Mouse (Mus musculus) limb, embryonic 12.5 days (tissue): ENCODE measurements around the gene Rnf34. TPM values are rescaled to one million over a fixed set of nuclear protein-coding genes. Genes with fewer than 3 reads are reported as not detected.

Experiments
- ATAC-seq: fragments of 200-750 bp; cut with Nextera tagmentation; 2 replicates; pipeline ENCODE4 v1.8.0; 2017; ENCODE audit warnings: low read depth, moderate TSS enrichment; ENCODE audit not compliant: insufficient number of reproducible peaks, insufficient read depth, low FRiP score, low TSS enrichment
- H3K27ac ChIP-seq: fragments of 300-500 bp; sonication (generic); 2 replicates; pipeline ENCODE4 v1.5.1; 2016; ENCODE audit warnings: mild to moderate bottlenecking, moderate library complexity
- H3K27me3 ChIP-seq: fragments of 300-500 bp; sonication (generic); 2 replicates; pipeline ENCODE4 v1.6.1; 2016; ENCODE audit warnings: mild to moderate bottlenecking, moderate library complexity
- H3K36me3 ChIP-seq: fragments of 300-500 bp; sonication (generic); 2 replicates; pipeline ENCODE4 v1.6.1; 2016; ENCODE audit warnings: mild to moderate bottlenecking, moderate library complexity
- H3K4me1 ChIP-seq: fragments of 300-500 bp; sonication (generic); replicated peaks from 2 replicates; pipeline ENCODE4 v1.6.1; 2016
- H3K4me2 ChIP-seq: fragments of 300-500 bp; sonication (generic); 2 replicates; pipeline ENCODE4 v1.6.1; 2016; ENCODE audit warnings: mild to moderate bottlenecking, moderate library complexity
- H3K4me3 ChIP-seq: fragments of 300-500 bp; sonication (generic); replicated peaks from 2 replicates; pipeline ENCODE4 v1.5.1; 2016; ENCODE audit warnings: mild to moderate bottlenecking
- H3K9ac ChIP-seq: fragments of 300-500 bp; sonication (generic); replicated peaks from 2 replicates; pipeline ENCODE4 v1.6.1; 2016; ENCODE audit warnings: mild to moderate bottlenecking, moderate library complexity
- H3K9me3 ChIP-seq: fragments of 300-500 bp; sonication (generic); 2 replicates; pipeline ENCODE4 v1.6.1; 2016; ENCODE audit warnings: mild to moderate bottlenecking, moderate library complexity
- WGBS: fragments of 180-500 bp; shearing (Covaris S2); methylation state at CpG from one replicate; pipeline ENCODE4 v1.1.7; 2016; 5-methylcytosine and 5-hydroxymethylcytosine counted together
- polyA plus RNA-seq: library from polyadenylated mRNA; unstranded; fragments of >200 nt; fragmentation: Nextera tagmentation; extraction: Ambion mirVana; gene quantifications from 2 replicates; pipeline ENCODE4 v1.2.1, GENCODE M21; 2016

The Rnf34 gene
- polyA plus RNA-seq, 1 experiment from 2014 or later, result 45.1 TPM

GRCm38 (mm10) chr5:122823976-122824375 is 25.9 kb upstream of the Rnf34 start:
- Histone ChIP-seq H3K4me1 (peaks cover 10% of the 10 kb centered on the region), H3K27me3 (no peaks in the 10 kb centered on the region), H3K36me3 (peaks cover 6% of the 10 kb centered on the region), H3K9me3 (no peaks in the 10 kb centered on the region), H3K4me3 (no peak overlapping the region), H3K27ac (no peak overlapping the region), H3K4me2 (no peak overlapping the region), H3K9ac (no peak overlapping the region)
- WGBS, result 70% methylated on average over 1 of the region's 1 CpGs
- no peak for ATAC-seq

GRCm38 (mm10) chr5:122824450-122824849 is 25.4 kb upstream of the Rnf34 start:
- ATAC-seq, result no peak
- no peaks in the 10 kb centered on the region for H3K9me3 ChIP-seq
- H3K4me1 ChIP-seq, result peaks cover 8% of the 10 kb centered on the region
- no peaks in the 10 kb centered on the region for H3K27me3 ChIP-seq
- 66% methylated on average over 6 of the region's 6 CpGs for WGBS
- H3K9ac ChIP-seq, result no peak overlapping the region
- H3K36me3 ChIP-seq, result peaks cover 2% of the 10 kb centered on the region
- H3K4me2 ChIP-seq, result no peak overlapping the region
- H3K4me3 ChIP-seq, result no peak overlapping the region
- H3K27ac ChIP-seq, result no peak overlapping the region

- no peak overlapping the region for H3K27ac ChIP-seq
- 82% methylated on average over 8 of the region's 8 CpGs for WGBS
- no peaks in the 10 kb centered on the region for H3K36me3 ChIP-seq
- no peaks in the 10 kb centered on the region for H3K9me3 ChIP-seq
- no peak for ATAC-seq
- H3K27me3 ChIP-seq, result no peaks in the 10 kb centered on the region
- no peak overlapping the region for H3K4me2 ChIP-seq
- peaks cover 3% of the 10 kb centered on the region for H3K4me1 ChIP-seq
- H3K9ac ChIP-seq, result no peak overlapping the region
- H3K4me3 ChIP-seq, result no peak overlapping the region
Observed at GRCm38 (mm10) chr5:122825099-122825498, 24.7 kb upstream of the Rnf34 start.

GRCm38 (mm10) chr5:122832536-122832935 is 17.3 kb upstream of the Rnf34 start:
- Histone ChIP-seq H3K27ac (no peak overlapping the region), H3K4me3 (no peak overlapping the region), H3K36me3 (no peaks in the 10 kb centered on the region), H3K9me3 (no peaks in the 10 kb centered on the region), H3K4me1 (no peaks in the 10 kb centered on the region), H3K4me2 (no peak overlapping the region), H3K9ac (no peak overlapping the region), H3K27me3 (no peaks in the 10 kb centered on the region)
- 87% methylated on average over 10 of the region's 10 CpGs for WGBS
- ATAC-seq, result no peak

- H3K36me3 ChIP-seq, result no peaks in the 10 kb centered on the region
- no peak overlapping the region for H3K27ac ChIP-seq
- no peak overlapping the region for H3K4me3 ChIP-seq
- WGBS, result 80% methylated on average over 10 of the region's 10 CpGs
- H3K9me3 ChIP-seq, result no peaks in the 10 kb centered on the region
- H3K4me1 ChIP-seq, result no peaks in the 10 kb centered on the region
- no peak for ATAC-seq
- H3K27me3 ChIP-seq, result no peaks in the 10 kb centered on the region
- H3K4me2 ChIP-seq, result no peak overlapping the region
- H3K9ac ChIP-seq, result no peak overlapping the region
Observed at GRCm38 (mm10) chr5:122832996-122833395, 16.9 kb upstream of the Rnf34 start.

GRCm38 (mm10) chr5:122841126-122841525 is 8.7 kb upstream of the Rnf34 start:
- no peak overlapping the region for H3K9ac ChIP-seq
- WGBS, result 87% methylated on average over 2 of the region's 2 CpGs
- H3K27ac ChIP-seq, result no peak overlapping the region
- no peaks in the 10 kb centered on the region for H3K27me3 ChIP-seq
- no peaks in the 10 kb centered on the region for H3K9me3 ChIP-seq
- H3K4me2 ChIP-seq, result no peak overlapping the region
- H3K4me1 ChIP-seq, result no peaks in the 10 kb centered on the region
- no peaks in the 10 kb centered on the region for H3K36me3 ChIP-seq
- ATAC-seq, result no peak
- H3K4me3 ChIP-seq, result no peak overlapping the region

GRCm38 (mm10) chr5:122843799-122844198 is 6.0 kb upstream of the Rnf34 start:
- ATAC-seq, result no peak
- Histone ChIP-seq H3K27me3 (no peaks in the 10 kb centered on the region), H3K4me1 (no peaks in the 10 kb centered on the region), H3K36me3 (no peaks in the 10 kb centered on the region), H3K9me3 (no peaks in the 10 kb centered on the region), H3K9ac (no peak overlapping the region), H3K27ac (no peak overlapping the region), H3K4me3 (no peak overlapping the region), H3K4me2 (no peak overlapping the region)
- 86% methylated on average over 5 of the region's 5 CpGs for WGBS

GRCm38 (mm10) chr5:122850319-122851002 is 613 bp downstream of the Rnf34 start:
- under 1% methylated on average over 38 of the region's 38 CpGs for WGBS
- Histone ChIP-seq H3K4me1 (peaks cover 16% of the 10 kb centered on the region), H3K9ac (peak overlapping the region; percentile 98), H3K27me3 (no peaks in the 10 kb centered on the region), H3K9me3 (no peaks in the 10 kb centered on the region), H3K4me2 (peak overlapping the region; percentile 93), H3K4me3 (peak overlapping the region; percentile 95), H3K36me3 (peaks cover 7% of the 10 kb centered on the region; the same call in 1 of the 2 replicates), H3K27ac (peak overlapping the region; percentile 94)
- peak; percentile 87 for ATAC-seq

GRCm38 (mm10) chr5:122852611-122853010 is 2.8 kb downstream of the Rnf34 start:
- no peaks in the 10 kb centered on the region for H3K27me3 ChIP-seq
- no peak overlapping the region for H3K27ac ChIP-seq
- 66% methylated on average over 2 of the region's 2 CpGs for WGBS
- no peak for ATAC-seq
- H3K36me3 ChIP-seq, result peaks cover 16% of the 10 kb centered on the region; the same call in 1 of the 2 replicates
- H3K4me3 ChIP-seq, result no peak overlapping the region
- H3K9me3 ChIP-seq, result no peaks in the 10 kb centered on the region
- H3K9ac ChIP-seq, result no peak overlapping the region
- H3K4me1 ChIP-seq, result peaks cover 16% of the 10 kb centered on the region
- no peak overlapping the region for H3K4me2 ChIP-seq

GRCm38 (mm10) chr5:122855858-122856257 is 6.0 kb downstream of the Rnf34 start:
- H3K9ac ChIP-seq, result no peak overlapping the region
- H3K27ac ChIP-seq, result no peak overlapping the region
- no peaks in the 10 kb centered on the region for H3K9me3 ChIP-seq
- no peaks in the 10 kb centered on the region for H3K27me3 ChIP-seq
- peaks cover 21% of the 10 kb centered on the region; the same call in 1 of the 2 replicates for H3K36me3 ChIP-seq
- WGBS, result 76% methylated on average over 3 of the region's 3 CpGs
- peaks cover 9% of the 10 kb centered on the region for H3K4me1 ChIP-seq
- H3K4me2 ChIP-seq, result no peak overlapping the region
- no peak overlapping the region for H3K4me3 ChIP-seq
- ATAC-seq, result no peak

- no peak overlapping the region for H3K9ac ChIP-seq
- no peaks in the 10 kb centered on the region for H3K4me1 ChIP-seq
- H3K27me3 ChIP-seq, result no peaks in the 10 kb centered on the region
- no peak overlapping the region for H3K4me3 ChIP-seq
- peaks cover 71% of the 10 kb centered on the region for H3K36me3 ChIP-seq
- ATAC-seq, result no peak
- no peak overlapping the region for H3K4me2 ChIP-seq
- H3K27ac ChIP-seq, result no peak overlapping the region
- WGBS, result 92% methylated on average over 2 of the region's 2 CpGs
- H3K9me3 ChIP-seq, result no peaks in the 10 kb centered on the region
Observed at GRCm38 (mm10) chr5:122863053-122863452, 13.2 kb downstream of the Rnf34 start.

GRCm38 (mm10) chr5:122872626-122873025 is 22.8 kb downstream of the Rnf34 start:
- no peak overlapping the region for H3K9ac ChIP-seq
- WGBS, result 91% methylated on average over 3 of the region's 3 CpGs
- no peak for ATAC-seq
- no peak overlapping the region for H3K27ac ChIP-seq
- H3K4me2 ChIP-seq, result no peak overlapping the region
- H3K9me3 ChIP-seq, result no peaks in the 10 kb centered on the region
- H3K36me3 ChIP-seq, result peaks cover 66% of the 10 kb centered on the region
- no peaks in the 10 kb centered on the region for H3K4me1 ChIP-seq
- H3K4me3 ChIP-seq, result no peak overlapping the region
- H3K27me3 ChIP-seq, result no peaks in the 10 kb centered on the region
